In the genomic region with DNA sequence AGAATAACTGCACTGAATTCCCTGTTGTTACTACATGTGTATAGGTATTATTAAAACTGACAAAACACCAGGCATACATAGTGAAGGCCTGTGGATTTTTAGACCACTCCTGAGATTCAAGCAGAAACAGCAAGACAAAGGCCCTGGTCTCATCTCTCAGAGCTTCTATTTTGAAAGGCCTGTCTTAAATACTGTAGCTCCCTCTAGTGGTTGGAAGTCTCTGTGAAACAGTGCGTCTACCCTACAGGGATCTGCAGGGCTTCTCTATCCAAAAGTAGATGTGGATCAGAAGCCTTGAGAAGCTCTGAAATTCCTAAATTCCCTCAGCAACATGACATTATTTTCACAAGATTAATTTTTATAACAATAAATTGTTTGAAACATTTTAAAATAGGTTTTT, we compare ENCODE assay signal across 10 mouse cellular contexts. TPM values are rescaled to one million over a fixed set of nuclear protein-coding genes. Genes with fewer than 3 reads are reported as not detected.
DNase-seq lines count a peak whose midpoint lies in the region; ATAC-seq and TF ChIP-seq lines count a peak whose summit lies in the region.
"Had no signal": no experiment of that assay in that cellular context is flagged by ENCODE, and none has a peak within 500 bp of the region (broad histone marks: within the 10 kb centered on the region; RNA-seq: fewer than 3 reads in every experiment).

No protein-coding gene starts in this region.

- no peaks in the 10 kb centered on the region for H3K9me3 ChIP-seq in hindbrain, postnatal 0 days (ENCODE audit: low read length)
- H3K9me3 ChIP-seq in hindbrain, embryonic 12.5 days (replicated peaks): no peaks in the 10 kb centered on the region
- no peaks in the 10 kb centered on the region for H3K9me3 ChIP-seq in ES-E14 (ENCODE audit: control insufficient read depth, insufficient read depth, low read depth, low read length)
- no peaks in the 10 kb centered on the region for H3K9me3 ChIP-seq in forebrain, embryonic 10.5 days
- H3K9me3 ChIP-seq: limb, embryonic 15.5 days had no signal

- no peak for ATAC-seq in hindbrain, postnatal 0 days
- ATAC-seq in hindbrain, embryonic 12.5 days (ENCODE audit: low FRiP score): no peak

- no peaks in the 10 kb centered on the region for H3K4me1 ChIP-seq in hindbrain, postnatal 0 days (ENCODE audit: insufficient read depth, low read length)
- no peaks in the 10 kb centered on the region for H3K4me1 ChIP-seq in hindbrain, embryonic 12.5 days
- no peaks in the 10 kb centered on the region for H3K4me1 ChIP-seq in ES-E14 (ENCODE audit: control insufficient read depth in 2 of 2, insufficient read depth in 2 of 2, low read length in 2 of 2, poor library complexity in 1 of 2)
- H3K4me1 ChIP-seq in forebrain, embryonic 10.5 days: no peaks in the 10 kb centered on the region
- H3K4me1 ChIP-seq: limb, embryonic 15.5 days had no signal

- peak; percentile 31; the same call in 1 of the 2 replicates for TF ChIP-seq CTCF in hindbrain, postnatal 0 days (IDR thresholded peaks at IDR 0.05; ENCODE audit: low read depth)

- in situ Hi-C loops in ES-E14 (cut with MboI; ENCODE audit: low sequenced_read_pairs in 2 of 2, unreplicated experiment in 2 of 2): no loop called here

- WGBS in hindbrain, postnatal 0 days: 38% methylated on average over 1 of the region's 1 CpGs
- 52% methylated on average over 1 of the region's 1 CpGs for WGBS in hindbrain, embryonic 12.5 days
- 29% methylated on average over 1 of the region's 1 CpGs for WGBS in forebrain, embryonic 10.5 days

- DNase-seq in hindbrain, postnatal 0 days (ENCODE audit: low spot score): peak; percentile 54
- DNase-seq in 3T3-L1 (ENCODE audit: low read depth, low spot score) (peak; percentile 70), ES-E14 (ENCODE audit: low read depth, low spot score) (peak; percentile 69)
- DNase-seq in forelimb bud, embryonic 11.5 days (ENCODE audit: low read depth, low spot score): peak; percentile 11
- DNase-seq in thymus, postnatal 25 days: peak; percentile 6
- no peak for DNase-seq in forebrain, embryonic 10.5 days (ENCODE audit: extremely low spot score, low spot score)
- DNase-seq in cerebellum, adult 9-11 months: no peak

- H3K4me3 ChIP-seq in hindbrain, postnatal 0 days (ENCODE audit: low read length): no peak overlapping the region
- no peak overlapping the region for H3K4me3 ChIP-seq in hindbrain, embryonic 12.5 days
- no peak overlapping the region for H3K4me3 ChIP-seq in ES-E14 (ENCODE audit: insufficient read depth in 1 of 2, low read depth in 1 of 2, low read length in 2 of 2, poor library complexity in 1 of 2, severe bottlenecking in 1 of 2)
- no peak overlapping the region for H3K4me3 ChIP-seq in forebrain, embryonic 10.5 days
- H3K4me3 ChIP-seq: limb, embryonic 15.5 days had no signal

- no peak overlapping the region for H3K9ac ChIP-seq in hindbrain, postnatal 0 days (replicated peaks; ENCODE audit: low read length)
- H3K9ac ChIP-seq in hindbrain, embryonic 12.5 days: no peak overlapping the region
- no peak overlapping the region for H3K9ac ChIP-seq in ES-E14 (ENCODE audit: insufficient read depth, low read depth, low read length, poor library complexity, severe bottlenecking)
- H3K9ac ChIP-seq: limb, embryonic 15.5 days had no signal

- no peak overlapping the region for H3K27ac ChIP-seq in hindbrain, postnatal 0 days
- H3K27ac ChIP-seq in hindbrain, embryonic 12.5 days: no peak overlapping the region
- H3K27ac ChIP-seq in ES-E14 (ENCODE audit: insufficient read depth, low read depth, low read length, poor library complexity, severe bottlenecking): no peak overlapping the region
- H3K27ac ChIP-seq in forebrain, embryonic 10.5 days: no peak overlapping the region
- H3K27ac ChIP-seq: limb, embryonic 15.5 days had no signal

- H3K4me2 ChIP-seq in hindbrain, postnatal 0 days (ENCODE audit: low read depth, low read length): no peak overlapping the region
- H3K4me2 ChIP-seq in hindbrain, embryonic 12.5 days (replicated peaks): no peak overlapping the region
- H3K4me2 ChIP-seq: limb, embryonic 15.5 days had no signal

- no peaks in the 10 kb centered on the region for H3K27me3 ChIP-seq in hindbrain, postnatal 0 days (ENCODE audit: insufficient read depth, low read length)
- no peaks in the 10 kb centered on the region for H3K27me3 ChIP-seq in hindbrain, embryonic 12.5 days
- H3K27me3 ChIP-seq in forebrain, embryonic 10.5 days (ENCODE audit: poor library complexity, severe bottlenecking): no peaks in the 10 kb centered on the region
- H3K27me3 ChIP-seq: limb, embryonic 15.5 days had no signal

- H3K36me3 ChIP-seq in hindbrain, postnatal 0 days (ENCODE audit: insufficient read depth, low read length): no peaks in the 10 kb centered on the region
- no peaks in the 10 kb centered on the region for H3K36me3 ChIP-seq in hindbrain, embryonic 12.5 days
- no peaks in the 10 kb centered on the region for H3K36me3 ChIP-seq in ES-E14 (ENCODE audit: control insufficient read depth, insufficient read depth, low read length, poor library complexity, severe bottlenecking)
- no peaks in the 10 kb centered on the region for H3K36me3 ChIP-seq in forebrain, embryonic 10.5 days (replicated peaks)
- H3K36me3 ChIP-seq: limb, embryonic 15.5 days had no signal

TF ChIP-seq in ES-E14, 5 proteins besides CTCF, POLR2A, EP300 and RAD21:
- TF ChIP-seq MAFK (IDR thresholded peaks at IDR 0.05; ENCODE audit: insufficient read depth, low read depth, low read length): no peak
- peak; percentile 67; the same call in 1 of the 2 replicates for TF ChIP-seq ZC3H11A (IDR thresholded peaks at IDR 0.05; ENCODE audit: borderline replicate concordance, low read depth, low read length)

RNA-seq across cellular contexts. Expression of a gene that starts 12.3 kb away (rescaled TPM):
- not detected in 2 replicates for total RNA-seq in hindbrain, postnatal 0 days (2014; rRNA removed)
- not detected in 2 replicates for polyA plus RNA-seq in hindbrain, postnatal 0 days (2015; fragmentation: Nextera tagmentation; extraction: Ambion mirVana)
- polyA plus RNA-seq in hindbrain, embryonic 12.5 days (2016; fragmentation: Nextera tagmentation; extraction: Ambion mirVana): not detected in 2 replicates
- total RNA-seq in ES-E14 (2012; rRNA removed): not detected in 2 replicates
- not detected in 2 replicates for polyA plus RNA-seq in forebrain, embryonic 10.5 days (2016; fragmentation: Nextera tagmentation; extraction: Ambion mirVana)
- polyA plus RNA-seq: limb, embryonic 15.5 days; small intestine, adult 2 months had no signal

RNA-seq across cellular contexts. Expression of a gene that starts 25.9 kb away (rescaled TPM):
- 0.10 TPM in 1 of 2 replicates, not detected in the other for total RNA-seq in hindbrain, postnatal 0 days (2014; rRNA removed)
- polyA plus RNA-seq in hindbrain, postnatal 0 days (2015; fragmentation: Nextera tagmentation; extraction: Ambion mirVana): 0.08 TPM in 1 of 2 replicates, not detected in the other
- polyA plus RNA-seq in hindbrain, embryonic 12.5 days (2016; fragmentation: Nextera tagmentation; extraction: Ambion mirVana): 0.09 TPM in 2 replicates
- total RNA-seq in ES-E14 (2012; rRNA removed): 8.4 and 9.4 TPM in 2 replicates
- polyA plus RNA-seq in forebrain, embryonic 10.5 days (2016; fragmentation: Nextera tagmentation; extraction: Ambion mirVana): 0.25 and 0.33 TPM in 2 replicates

RNA-seq across cellular contexts. Expression of a gene that starts 44.6 kb away (rescaled TPM):
- total RNA-seq in hindbrain, postnatal 0 days (2014; rRNA removed): not detected in 2 replicates
- polyA plus RNA-seq in hindbrain, postnatal 0 days (2015; fragmentation: Nextera tagmentation; extraction: Ambion mirVana): not detected in 2 replicates
- not detected in 2 replicates for polyA plus RNA-seq in hindbrain, embryonic 12.5 days (2016; fragmentation: Nextera tagmentation; extraction: Ambion mirVana)
- not detected in 2 replicates for total RNA-seq in ES-E14 (2012; rRNA removed)
- polyA plus RNA-seq in forebrain, embryonic 10.5 days (2016; fragmentation: Nextera tagmentation; extraction: Ambion mirVana): not detected in 2 replicates
- polyA plus RNA-seq: limb, embryonic 15.5 days; small intestine, adult 2 months had no signal

RNA-seq across cellular contexts. Expression of a gene that starts 54.3 kb away (rescaled TPM):
- total RNA-seq in hindbrain, postnatal 0 days (2014; rRNA removed): not detected in 2 replicates
- not detected in 2 replicates for polyA plus RNA-seq in hindbrain, postnatal 0 days (2015; fragmentation: Nextera tagmentation; extraction: Ambion mirVana)
- not detected in 2 replicates for polyA plus RNA-seq in hindbrain, embryonic 12.5 days (2016; fragmentation: Nextera tagmentation; extraction: Ambion mirVana)
- not detected in 2 replicates for total RNA-seq in ES-E14 (2012; rRNA removed)
- polyA plus RNA-seq in forebrain, embryonic 10.5 days (2016; fragmentation: Nextera tagmentation; extraction: Ambion mirVana): not detected in 2 replicates
- polyA plus RNA-seq: limb, embryonic 15.5 days; small intestine, adult 2 months had no signal

Comparison
In these comparisons a context has a peak if more than half of its experiments do, and no peak if none do; other contexts are left out.
1. DNase-seq: peak in hindbrain, postnatal 0 days (single experiment), 3T3-L1 (single experiment), ES-E14 (single experiment), forelimb bud, embryonic 11.5 days (single experiment) and thymus, postnatal 25 days (single experiment); none in forebrain, embryonic 10.5 days (single experiment) and cerebellum, adult 9-11 months (single experiment).